In the genomic region with DNA sequence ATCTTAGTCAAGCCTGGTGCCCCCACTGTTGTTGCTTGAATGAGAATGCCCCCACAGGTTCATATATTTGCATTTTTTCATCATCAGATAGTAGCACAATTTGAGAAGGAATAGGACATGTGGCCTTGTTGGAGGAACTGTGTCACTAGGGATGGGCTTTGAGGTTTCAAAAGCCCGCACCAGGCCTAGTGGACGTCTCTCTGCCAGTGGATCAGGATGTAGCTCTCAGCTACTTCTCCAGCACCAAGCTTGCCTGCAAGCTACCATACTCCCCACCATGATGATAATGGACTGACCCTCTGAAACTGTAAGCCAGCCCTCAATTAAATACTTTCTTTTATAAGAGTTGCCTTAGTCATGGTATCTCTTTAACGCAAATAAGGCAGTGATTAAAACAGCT, we compare ENCODE assay signal across 17 mouse cellular contexts. TPM values are rescaled to one million over a fixed set of nuclear protein-coding genes. Genes with fewer than 3 reads are reported as not detected.
DNase-seq lines count a peak whose midpoint lies in the region; ATAC-seq and TF ChIP-seq lines count a peak whose summit lies in the region.
"Had no signal": no experiment of that assay in that cellular context is flagged by ENCODE, and none has a peak within 500 bp of the region (broad histone marks: within the 10 kb centered on the region; RNA-seq: fewer than 3 reads in every experiment).

No protein-coding gene starts in this region.

- no peaks in the 10 kb centered on the region for H3K9me3 ChIP-seq in heart, embryonic 13.5 days
- no peaks in the 10 kb centered on the region for H3K9me3 ChIP-seq in heart, embryonic 12.5 days (replicated peaks)
- H3K9me3 ChIP-seq in kidney, postnatal 0 days (replicated peaks; ENCODE audit: low read length): no peaks in the 10 kb centered on the region
- no peaks in the 10 kb centered on the region for H3K9me3 ChIP-seq in forebrain, embryonic 10.5 days
- H3K9me3 ChIP-seq: heart, embryonic 10.5 days; limb, embryonic 12.5 days; midbrain, embryonic 15.5 days; neural tube, embryonic 12.5 days had no signal

- TF ChIP-seq POLR2A in myocyte (IDR thresholded peaks at IDR 0.05; ENCODE audit: insufficient read length, low read depth): no peak

- peaks cover 3% of the 10 kb centered on the region; the same call in 1 of the 2 replicates for H3K36me3 ChIP-seq in heart, embryonic 13.5 days
- H3K36me3 ChIP-seq in heart, embryonic 12.5 days: peaks cover 5% of the 10 kb centered on the region; the same call in 1 of the 2 replicates
- no peaks in the 10 kb centered on the region for H3K36me3 ChIP-seq in kidney, postnatal 0 days (ENCODE audit: insufficient read depth, low read length)
- H3K36me3 ChIP-seq in myocyte (ENCODE audit: control insufficient read depth, insufficient read depth): no peaks in the 10 kb centered on the region
- no peaks in the 10 kb centered on the region for H3K36me3 ChIP-seq in forebrain, embryonic 10.5 days (replicated peaks)
- H3K36me3 ChIP-seq: heart, embryonic 10.5 days; limb, embryonic 12.5 days; midbrain, embryonic 15.5 days; neural tube, embryonic 12.5 days had no signal

- H3ac ChIP-seq in myocyte (ENCODE audit: control insufficient read depth, insufficient read length): no peak overlapping the region

- 83% methylated on average over 3 of the region's 3 CpGs for WGBS in heart, embryonic 13.5 days
- WGBS in heart, embryonic 12.5 days: 87% methylated on average over 3 of the region's 3 CpGs
- WGBS in kidney, postnatal 0 days: 92% methylated on average over 3 of the region's 3 CpGs
- 83% methylated on average over 3 of the region's 3 CpGs for WGBS in forebrain, embryonic 10.5 days

- H3K9ac ChIP-seq in heart, embryonic 13.5 days: no peak overlapping the region
- no peak overlapping the region for H3K9ac ChIP-seq in heart, embryonic 12.5 days
- H3K9ac ChIP-seq in kidney, postnatal 0 days (ENCODE audit: low read depth, low read length): no peak overlapping the region

- ATAC-seq in heart, embryonic 13.5 days (ENCODE audit: extremely low read depth, insufficient number of reproducible peaks, low FRiP score, low TSS enrichment): no peak
- ATAC-seq in heart, embryonic 12.5 days (ENCODE audit: insufficient number of reproducible peaks, low FRiP score): no peak
- ATAC-seq in kidney, postnatal 0 days (replicated peaks; ENCODE audit: low FRiP score, low read depth): no peak

- H3K4me3 ChIP-seq in heart, embryonic 13.5 days: peak overlapping the region; percentile 85; the same call in 1 of the 2 replicates
- no peak overlapping the region for H3K4me3 ChIP-seq in heart, embryonic 12.5 days
- H3K4me3 ChIP-seq in kidney, postnatal 0 days (replicated peaks; ENCODE audit: low read depth, low read length): no peak overlapping the region
- peak overlapping the region; percentile 21; the same call in 1 of the 2 replicates for H3K4me3 ChIP-seq in brown adipose tissue, adult 24 weeks (ENCODE audit: insufficient read depth, low read depth, low read length)
- peak overlapping the region; percentile 45 for H3K4me3 ChIP-seq in myocyte
- H3K4me3 ChIP-seq in forebrain, embryonic 10.5 days: no peak overlapping the region

- peaks cover 7% of the 10 kb centered on the region for H3K79me2 ChIP-seq in myocyte (ENCODE audit: control insufficient read depth, insufficient read depth)

- DNase-seq in kidney, postnatal 0 days (ENCODE audit: low spot score): no peak
- no peak for DNase-seq in kidney, postnatal 4 days
- DNase-seq in ovary, postnatal 36 days (ENCODE audit: low spot score): no peak
- no peak for DNase-seq in forebrain, embryonic 10.5 days (ENCODE audit: extremely low spot score, low spot score)
- DNase-seq: adrenal gland, adult 2 months; cerebellum, adult 9-11 months; lung, postnatal 36 days; retina, postnatal 1 day; thymus, postnatal 36 days had no signal

- TF ChIP-seq CTCF in kidney, postnatal 0 days (IDR thresholded peaks at IDR 0.05; ENCODE audit: low read depth): no peak

- H3K27me3 ChIP-seq in heart, embryonic 13.5 days (replicated peaks): no peaks in the 10 kb centered on the region
- H3K27me3 ChIP-seq in heart, embryonic 12.5 days (replicated peaks): no peaks in the 10 kb centered on the region
- no peaks in the 10 kb centered on the region for H3K27me3 ChIP-seq in kidney, postnatal 0 days (ENCODE audit: insufficient read depth, low read length)
- H3K27me3 ChIP-seq in myocyte (ENCODE audit: control insufficient read depth, insufficient read depth, insufficient read length): no peaks in the 10 kb centered on the region
- H3K27me3 ChIP-seq in forebrain, embryonic 10.5 days (ENCODE audit: poor library complexity, severe bottlenecking): peaks cover 24% of the 10 kb centered on the region

- peaks cover 25% of the 10 kb centered on the region for H3K4me1 ChIP-seq in heart, embryonic 13.5 days
- H3K4me1 ChIP-seq in heart, embryonic 12.5 days (replicated peaks): peaks cover 16% of the 10 kb centered on the region
- peaks cover 6% of the 10 kb centered on the region; the same call in 1 of the 2 replicates for H3K4me1 ChIP-seq in kidney, postnatal 0 days (replicated peaks; ENCODE audit: insufficient read depth, low read length)
- H3K4me1 ChIP-seq in brown adipose tissue, adult 24 weeks (ENCODE audit: control insufficient read depth, insufficient read depth, insufficient read length, low read length): peaks cover 8% of the 10 kb centered on the region; the same call in 1 of the 2 replicates
- H3K4me1 ChIP-seq in forebrain, embryonic 10.5 days: peaks cover 17% of the 10 kb centered on the region

- no peak overlapping the region for H3K27ac ChIP-seq in heart, embryonic 13.5 days (replicated peaks)
- H3K27ac ChIP-seq in heart, embryonic 12.5 days (ENCODE audit: poor library complexity, severe bottlenecking): no peak overlapping the region
- H3K27ac ChIP-seq in kidney, postnatal 0 days: no peak overlapping the region
- no peak overlapping the region for H3K27ac ChIP-seq in brown adipose tissue, adult 24 weeks (replicated peaks; ENCODE audit: low read depth, low read length)
- H3K27ac ChIP-seq in forebrain, embryonic 10.5 days: no peak overlapping the region
- H3K27ac ChIP-seq: limb, embryonic 12.5 days; midbrain, embryonic 15.5 days; neural tube, embryonic 12.5 days had no signal

- peak overlapping the region; percentile 93 for H3K4me2 ChIP-seq in heart, embryonic 13.5 days
- H3K4me2 ChIP-seq in heart, embryonic 12.5 days: no peak overlapping the region; the same call in 1 of the 2 replicates
- H3K4me2 ChIP-seq in kidney, postnatal 0 days (ENCODE audit: low read length): peak overlapping the region; percentile 82
- peak overlapping the region; percentile 93 for H3K4me2 ChIP-seq in myocyte (ENCODE audit: low read depth)

TF ChIP-seq in myocyte, 11 proteins besides CTCF, POLR2A, EP300 and RAD21:
- TF ChIP-seq REST (IDR thresholded peaks at IDR 0.05; ENCODE audit: insufficient read depth, insufficient read length) (no peak), CEBPB (IDR thresholded peaks at IDR 0.05; ENCODE audit: insufficient read depth, poor library complexity, severe bottlenecking) (no peak), MYOG (IDR thresholded peaks at IDR 0.05; ENCODE audit: control insufficient read depth in 1 of 3, insufficient read depth in 1 of 3, insufficient read length in 2 of 3, low read depth in 2 of 3) (no peak), TCF12 (IDR thresholded peaks at IDR 0.05; ENCODE audit: insufficient read depth, poor library complexity, severe bottlenecking) (no peak), SRF (IDR thresholded peaks at IDR 0.05; ENCODE audit: control insufficient read depth, insufficient read length, low read depth) (no peak), POLR2AphosphoS2 (IDR thresholded peaks at IDR 0.05; ENCODE audit: insufficient read length, low read depth) (no peak)

RNA-seq across cellular contexts. Expression of a gene that starts 1.3 kb away (rescaled TPM):
- 14.6 and 18.8 TPM in 2 replicates for polyA plus RNA-seq in heart, embryonic 13.5 days (2015; fragmentation: Nextera tagmentation; extraction: Ambion mirVana)
- 15.8 and 19.5 TPM in 2 replicates for polyA plus RNA-seq in heart, embryonic 12.5 days (2016; fragmentation: Nextera tagmentation; extraction: Ambion mirVana)
- polyA plus RNA-seq in kidney, postnatal 0 days (2015; fragmentation: Nextera tagmentation; extraction: Ambion mirVana): 16.5 and 17.6 TPM in 2 replicates
- polyA plus RNA-seq in brown adipose tissue, adult 24 weeks (2012; ENCODE audit: insufficient read depth, insufficient read length, missing spikeins): 4.3 and 4.8 TPM in 2 replicates
- 10.6 TPM for polyA plus RNA-seq in myocyte (2012; fragmentation: generic; extraction: Trizol)
- polyA plus RNA-seq in forebrain, embryonic 10.5 days (2016; fragmentation: Nextera tagmentation; extraction: Ambion mirVana): 6.1 and 6.7 TPM in 2 replicates

RNA-seq across cellular contexts. Expression of a gene that starts 13.2 kb away (rescaled TPM):
- polyA plus RNA-seq in heart, embryonic 13.5 days (2015; fragmentation: Nextera tagmentation; extraction: Ambion mirVana): 3.9 and 4.9 TPM in 2 replicates
- polyA plus RNA-seq in heart, embryonic 12.5 days (2016; fragmentation: Nextera tagmentation; extraction: Ambion mirVana): 3.0 and 6.4 TPM in 2 replicates
- 6.2 and 8.9 TPM in 2 replicates for polyA plus RNA-seq in kidney, postnatal 0 days (2015; fragmentation: Nextera tagmentation; extraction: Ambion mirVana)
- 2.7 and 3.0 TPM in 2 replicates for polyA plus RNA-seq in brown adipose tissue, adult 24 weeks (2012; ENCODE audit: insufficient read depth, insufficient read length, missing spikeins)
- polyA plus RNA-seq in myocyte (2012; fragmentation: generic; extraction: Trizol): 14.3 TPM
- polyA plus RNA-seq in forebrain, embryonic 10.5 days (2016; fragmentation: Nextera tagmentation; extraction: Ambion mirVana): 7.7 and 11.7 TPM in 2 replicates

Comparison
In these comparisons a context has a peak if more than half of its experiments do, and no peak if none do; other contexts are left out.
1. H3K4me3 ChIP-seq: peak in heart, embryonic 13.5 days (single experiment), brown adipose tissue, adult 24 weeks (single experiment) and myocyte (single experiment); none in heart, embryonic 12.5 days (single experiment), kidney, postnatal 0 days (single experiment) and forebrain, embryonic 10.5 days (single experiment).